Mouse (Mus musculus) adrenal gland, postnatal 4 days (tissue): ENCODE measurements at regions not wholly inside any gene's neighbourhood (a gene's known extent, or its start where the extent isn't known, plus 50 kb on each side); places are given as distances from the start of the nearest gene placed in this dataset.
"Not testable (repeated sequence)": the region's sequence is repeated elsewhere in the genome, so short reads cannot be mapped to it uniquely, and the experiment has no call there.

ENCODE experiments used
- DNase-seq, 2 experiments: peaks; one replicate each; pipeline ENCODE4 v3.0.0; 2021 to 2022; ENCODE audit warnings: low spot score in 2 of 2, mixed read lengths in 2 of 2

DNA sequence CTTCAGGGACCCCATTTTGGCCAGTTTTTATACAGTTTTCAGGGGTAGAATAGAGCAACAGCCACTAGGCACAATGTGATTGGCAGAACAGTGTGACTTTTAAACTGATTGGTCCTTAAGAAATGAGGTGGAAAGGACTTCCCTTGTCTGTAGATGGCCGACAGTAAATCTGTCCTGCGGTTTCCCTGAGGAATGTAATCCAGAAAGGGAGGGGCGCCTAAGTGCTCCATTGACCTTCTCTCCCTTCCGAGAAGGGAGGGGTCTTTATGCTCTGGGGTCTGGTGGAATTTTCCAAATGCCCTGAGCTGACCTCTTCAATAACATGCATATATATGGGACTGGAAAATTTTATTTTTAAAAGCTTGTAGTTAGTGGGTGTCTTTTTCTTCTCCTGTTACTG lies 115.7 kb upstream of the Rhobtb1 start:
- DNase-seq: not testable (repeated sequence)

DNA sequence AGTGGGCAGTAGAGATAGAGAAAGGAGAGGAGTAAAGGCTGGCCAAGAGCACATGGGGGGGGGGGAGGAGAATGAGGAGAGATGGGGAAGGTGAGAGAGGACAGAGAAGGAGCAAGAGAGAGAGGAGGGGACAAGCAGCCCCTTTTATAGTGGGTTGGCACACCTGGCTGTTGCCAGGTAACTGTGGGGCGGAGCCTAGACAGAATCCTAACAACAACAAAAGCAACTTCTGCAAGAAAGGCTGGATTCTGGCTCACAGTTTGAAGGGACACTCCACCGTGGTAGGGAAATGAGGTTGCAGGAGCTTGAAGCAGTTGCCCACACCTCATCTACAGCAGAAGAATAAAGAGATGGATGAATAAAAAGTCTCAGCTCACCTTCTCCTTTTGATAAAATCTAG lies 115.1 kb upstream of the Rhobtb1 start:
- DNase-seq: no peak

DNA sequence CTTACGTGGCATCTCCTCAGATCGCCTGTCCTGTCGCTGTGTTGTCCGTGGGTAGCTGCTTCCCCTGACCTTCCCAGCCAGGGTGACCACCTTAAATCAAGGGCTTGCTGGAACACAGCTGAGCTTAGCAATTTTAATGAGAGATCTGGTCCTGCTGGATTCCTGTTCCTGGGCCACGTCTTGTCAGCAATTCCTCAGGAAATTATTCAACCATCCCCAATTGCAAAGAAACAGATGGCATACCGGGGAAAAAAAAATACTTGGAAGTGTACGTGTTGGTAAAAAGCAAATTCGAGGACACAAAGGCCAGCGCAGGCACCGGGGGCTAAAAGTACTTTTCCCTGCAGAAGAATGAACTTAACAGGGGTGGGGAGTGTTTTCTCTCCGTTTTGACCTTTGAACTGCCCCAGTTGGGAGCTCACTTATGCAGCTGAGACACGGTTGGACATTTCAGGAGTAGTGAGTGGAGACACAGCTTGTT lies 107.0 kb upstream of the Rhobtb1 start:
- DNase-seq: no peak

DNA sequence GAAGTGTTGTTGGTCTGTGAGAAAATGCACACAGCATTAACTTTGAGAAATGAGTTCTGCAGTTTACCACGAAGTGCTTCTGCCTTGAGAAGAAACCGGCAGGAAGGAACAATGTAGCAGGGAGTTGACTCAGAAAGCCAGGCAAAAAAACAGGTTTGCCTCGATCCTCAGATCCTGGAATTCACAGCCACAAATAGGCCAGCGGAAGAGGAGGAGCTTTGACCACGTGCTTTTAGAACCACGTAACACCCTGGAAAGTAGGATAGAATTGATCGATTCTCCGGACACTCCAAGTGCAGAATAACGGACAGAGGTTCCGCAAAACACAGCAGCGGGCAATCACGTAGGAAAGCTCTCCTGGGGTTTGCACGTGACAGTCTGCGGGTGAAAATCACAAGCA lies 106.0 kb upstream of the Rhobtb1 start:
- no peak for DNase-seq

DNA sequence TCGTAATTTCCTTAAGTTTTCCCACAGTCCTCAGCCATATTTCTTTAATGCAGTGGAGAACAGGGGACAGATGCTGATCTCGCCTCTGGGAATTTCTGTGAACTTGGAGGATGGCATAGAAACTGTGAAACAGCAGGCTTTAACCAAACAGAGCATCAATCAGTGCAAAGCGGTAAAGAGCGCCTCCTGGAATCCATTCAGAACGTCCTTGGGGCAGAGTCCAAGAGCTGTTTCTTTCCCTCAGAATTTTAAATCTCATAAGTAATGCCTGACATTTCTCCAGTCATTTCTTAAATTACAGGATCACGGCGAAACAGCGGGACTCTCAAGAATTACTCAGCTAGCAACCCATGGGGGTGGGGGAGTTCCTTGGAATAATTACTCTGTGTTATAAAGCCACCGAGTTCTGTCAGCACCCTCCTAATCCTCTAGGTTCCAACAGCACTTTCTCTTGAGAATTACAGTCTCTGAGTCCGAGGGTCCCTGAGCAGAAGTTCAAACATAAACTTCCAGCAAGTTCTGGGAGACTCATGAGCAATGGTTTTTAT lies 105.2 kb upstream of the Rhobtb1 start:
- DNase-seq: no peak

DNA sequence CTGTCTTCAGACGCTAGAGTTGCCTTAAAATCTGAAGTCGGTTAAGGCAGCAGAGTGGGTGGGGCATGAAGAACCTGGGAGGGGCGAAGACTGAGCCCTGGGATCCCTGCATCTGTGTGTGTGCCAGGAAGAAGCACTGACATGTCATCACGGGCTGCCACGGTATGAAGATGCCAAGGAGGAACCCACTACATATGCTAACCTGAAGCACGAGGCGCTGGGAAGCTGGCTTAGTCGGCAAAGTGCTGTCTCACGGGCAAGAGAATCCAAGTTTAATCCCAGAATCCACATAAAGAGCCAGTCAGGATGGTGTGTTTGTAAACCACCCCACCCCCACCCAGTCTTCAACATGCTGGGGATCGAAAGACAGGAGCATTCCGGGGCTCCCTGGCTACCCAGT lies 73.2 kb upstream of the Rhobtb1 start:
- no peak for DNase-seq

DNA sequence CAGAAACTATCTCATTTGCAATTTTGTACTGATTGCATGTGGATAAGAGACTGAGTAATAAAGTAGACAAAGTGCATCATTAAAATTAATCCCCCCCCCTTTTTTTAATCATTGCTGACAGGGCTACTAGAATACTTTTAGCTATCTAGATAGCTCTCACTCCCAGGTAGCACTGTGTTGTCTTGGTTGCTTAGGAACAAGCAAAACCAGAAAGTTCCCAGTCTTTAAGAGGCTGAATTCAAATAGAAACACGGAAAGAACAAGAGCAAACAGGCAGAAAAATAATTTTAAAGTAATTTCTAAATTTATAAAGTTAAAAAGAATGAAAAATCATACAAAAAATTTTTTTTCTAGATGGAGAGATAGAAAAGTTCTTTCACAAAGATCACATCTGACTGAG lies 65.0 kb upstream of the Rhobtb1 start:
- no peak for DNase-seq

DNA sequence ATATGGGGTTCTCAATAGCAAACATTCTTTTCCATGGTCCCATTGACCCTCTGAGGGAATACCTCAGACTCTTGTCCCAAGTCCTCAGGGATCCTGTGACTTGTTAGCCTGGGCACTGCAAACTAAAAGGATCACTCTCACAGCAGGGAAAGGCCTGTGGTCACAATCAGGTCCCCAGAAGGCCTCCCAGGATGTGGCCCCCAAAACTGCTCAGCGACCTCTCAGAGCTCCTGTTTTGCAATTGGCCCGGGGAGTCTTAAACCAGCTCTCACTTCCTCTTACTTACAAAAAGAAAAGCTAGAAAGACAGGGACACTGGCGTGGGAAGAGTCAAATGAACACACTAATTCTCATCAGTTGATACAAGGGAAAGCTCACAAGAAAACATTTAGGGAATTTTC lies 59.4 kb upstream of the Rhobtb1 start:
- no peak for DNase-seq

DNA sequence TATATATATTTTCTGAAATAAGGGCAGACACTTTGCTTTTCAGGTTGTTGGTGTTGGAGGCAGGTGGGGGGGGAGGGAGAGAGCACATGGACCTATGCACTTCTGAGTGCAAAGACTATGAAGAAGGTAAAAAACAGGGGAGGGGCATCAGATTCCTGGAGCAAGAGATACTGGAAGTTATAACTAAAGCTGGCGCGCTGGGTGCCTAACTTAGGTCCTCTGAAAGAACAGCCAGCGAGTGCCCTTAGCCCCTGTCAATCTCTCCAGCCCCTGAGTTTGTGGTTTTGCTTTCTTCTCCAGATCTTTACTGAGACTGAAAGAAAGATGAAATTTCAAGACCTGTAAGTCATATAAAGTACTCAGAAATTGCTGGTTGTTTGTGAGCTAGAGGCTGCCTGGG lies 51.2 kb upstream of the Rhobtb1 start:
- DNase-seq: no peak

DNA sequence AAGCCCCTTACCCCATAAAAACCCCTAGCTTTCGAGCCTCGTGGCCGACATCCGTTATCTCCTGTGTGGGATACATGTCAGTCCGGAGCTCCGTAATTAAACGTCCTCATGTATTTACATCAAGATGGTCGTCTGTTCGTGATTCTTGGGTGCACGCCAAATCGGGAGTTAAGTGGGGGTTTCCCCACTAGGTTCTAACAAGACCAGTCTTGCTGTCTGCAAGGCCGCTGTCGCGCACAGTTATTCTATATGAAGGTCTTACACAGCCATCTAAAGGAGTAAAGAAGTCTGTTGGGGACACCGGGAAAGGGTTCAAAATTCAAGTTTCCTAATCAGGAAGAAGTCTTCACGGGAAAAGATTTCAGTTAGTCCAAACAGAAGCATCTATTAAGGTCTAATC lies 50.5 kb upstream of the Rhobtb1 start:
- DNase-seq: not testable (repeated sequence)
